Mouse (Mus musculus) embryonic facial prominence, embryonic 14.5 days (tissue): Measurements from ENCODE around the gene Eno3. TPM values are rescaled to one million over a fixed set of nuclear protein-coding genes. Genes with fewer than 3 reads are reported as not detected.
A peak's percentile ranks its signal among the peaks of the same experiment; 100 is the strongest.

Experiments used
- ATAC-seq: fragments of 200-750 bp; cut with Nextera tagmentation; 2 replicates; pipeline ENCODE4 v1.8.0; 2017; ENCODE audit warnings: low read depth, moderate number of reproducible peaks, moderate TSS enrichment
- DNase-seq: peaks from one replicate; pipeline ENCODE4 v3.0.0-alpha.2; 2015; ENCODE audit warnings: low spot score
- H3K27ac ChIP-seq: fragments of 300-500 bp; sonication (generic); replicated peaks from 2 replicates; pipeline ENCODE4 v1.5.1; 2014; ENCODE audit warnings: low read depth, mild to moderate bottlenecking, low read length, moderate library complexity
- H3K27me3 ChIP-seq: fragments of 300-500 bp; sonication (generic); replicated peaks from 2 replicates; pipeline ENCODE4 v1.6.1; 2014; ENCODE audit warnings: low read length; ENCODE audit not compliant: control insufficient read depth, insufficient read depth
- H3K36me3 ChIP-seq: fragments of 300-500 bp; sonication (generic); 2 replicates; pipeline ENCODE4 v1.6.1; 2014; ENCODE audit warnings: low read length, mixed read lengths; ENCODE audit not compliant: control insufficient read depth, insufficient read depth
- H3K4me1 ChIP-seq: fragments of 300-500 bp; sonication (generic); 2 replicates; pipeline ENCODE4 v1.6.1; 2014; ENCODE audit warnings: antibody characterized with exemption, low read length; ENCODE audit not compliant: control insufficient read depth, insufficient read depth
- H3K4me2 ChIP-seq: fragments of 300-500 bp; sonication (generic); 2 replicates; pipeline ENCODE4 v1.6.1; 2014; ENCODE audit warnings: low read depth, mild to moderate bottlenecking, low read length, moderate library complexity, mixed read lengths
- H3K4me3 ChIP-seq: fragments of 300-500 bp; sonication (generic); 2 replicates; pipeline ENCODE4 v1.5.1; 2014; ENCODE audit warnings: low read depth, mild to moderate bottlenecking, low read length
- H3K9ac ChIP-seq: fragments of 300-500 bp; sonication (generic); 2 replicates; pipeline ENCODE4 v1.6.1; 2014; ENCODE audit warnings: low read depth, mild to moderate bottlenecking, low read length, moderate library complexity, mixed read lengths
- H3K9me3 ChIP-seq: fragments of 300-500 bp; sonication (generic); 2 replicates; pipeline ENCODE4 v1.6.1; 2016; ENCODE audit warnings: low read length; ENCODE audit not compliant: control insufficient read depth
- WGBS: fragments of 180-500 bp; shearing (Covaris S2); extraction: QIAGEN DNeasy Blood & Tissue Kit; methylation state at CpG from one replicate; pipeline ENCODE4 v1.1.7; 2014; 5-methylcytosine and 5-hydroxymethylcytosine counted together
- polyA plus RNA-seq: library from polyadenylated mRNA; unstranded; fragments of >200 nt; fragmentation: Nextera tagmentation; extraction: Ambion mirVana; gene quantifications from 2 replicates; pipeline ENCODE4 v1.2.1, GENCODE M21; 2014

Eno3 gene
- polyA plus RNA-seq, 1 experiment from 2014 or later, result 289 TPM

GRCm38 (mm10) chr11:70621972-70622814 is 34.8 kb upstream of the Eno3 start:
- ATAC-seq, result no peak
- Histone ChIP-seq H3K4me3 (no peak overlapping the region), H3K9me3 (no peaks in the 10 kb centered on the region), H3K4me2 (no peak overlapping the region), H3K27me3 (no peaks in the 10 kb centered on the region), H3K4me1 (no peaks in the 10 kb centered on the region), H3K36me3 (no peaks in the 10 kb centered on the region), H3K9ac (peak overlapping the region; percentile 48), H3K27ac (no peak overlapping the region)
- DNase-seq, result peak; percentile 27
- 39% methylated on average over 7 of the region's 7 CpGs for WGBS

- Histone ChIP-seq H3K4me2 (no peak overlapping the region), H3K9ac (no peak overlapping the region), H3K36me3 (no peaks in the 10 kb centered on the region), H3K27ac (no peak overlapping the region), H3K27me3 (no peaks in the 10 kb centered on the region), H3K4me1 (no peaks in the 10 kb centered on the region), H3K4me3 (no peak overlapping the region), H3K9me3 (no peaks in the 10 kb centered on the region)
- DNase-seq (no peak), ATAC-seq (no peak)
- 82% methylated on average over 10 of the region's 10 CpGs for WGBS
Observed at GRCm38 (mm10) chr11:70623053-70623742, 33.8 kb upstream of the Eno3 start.

GRCm38 (mm10) chr11:70625473-70625872 is 31.5 kb upstream of the Eno3 start:
- WGBS, result 48% methylated on average over 4 of the region's 4 CpGs
- no peak overlapping the region for H3K4me2 ChIP-seq
- ATAC-seq, result no peak
- DNase-seq, result no peak
- H3K4me3 ChIP-seq, result no peak overlapping the region
- no peak overlapping the region for H3K9ac ChIP-seq
- H3K4me1 ChIP-seq, result no peaks in the 10 kb centered on the region
- no peaks in the 10 kb centered on the region for H3K36me3 ChIP-seq
- H3K9me3 ChIP-seq, result no peaks in the 10 kb centered on the region
- no peaks in the 10 kb centered on the region for H3K27me3 ChIP-seq
- H3K27ac ChIP-seq, result no peak overlapping the region

- H3K27me3 ChIP-seq, result no peaks in the 10 kb centered on the region
- no peak overlapping the region for H3K9ac ChIP-seq
- no peaks in the 10 kb centered on the region for H3K4me1 ChIP-seq
- 51% methylated on average over 4 of the region's 4 CpGs for WGBS
- no peaks in the 10 kb centered on the region for H3K9me3 ChIP-seq
- ATAC-seq (no peak), DNase-seq (no peak)
- H3K36me3 ChIP-seq, result no peaks in the 10 kb centered on the region
- no peak overlapping the region for H3K4me2 ChIP-seq
- no peak overlapping the region for H3K27ac ChIP-seq
- no peak overlapping the region for H3K4me3 ChIP-seq
Observed at GRCm38 (mm10) chr11:70626877-70627276, 30.1 kb upstream of the Eno3 start.

GRCm38 (mm10) chr11:70628431-70628830 is 28.6 kb upstream of the Eno3 start:
- ATAC-seq, result no peak

GRCm38 (mm10) chr11:70629557-70629956 is 27.4 kb upstream of the Eno3 start:
- Histone ChIP-seq H3K9ac (no peak overlapping the region), H3K9me3 (no peaks in the 10 kb centered on the region), H3K4me1 (no peaks in the 10 kb centered on the region), H3K4me2 (no peak overlapping the region), H3K36me3 (no peaks in the 10 kb centered on the region), H3K27me3 (no peaks in the 10 kb centered on the region), H3K27ac (no peak overlapping the region), H3K4me3 (no peak overlapping the region)
- no peak for ATAC-seq
- DNase-seq, result peak; percentile 36
- WGBS, result 52% methylated on average over 5 of the region's 5 CpGs

More at GRCm38 (mm10) chr11:70628431-70628830, 28.6 kb upstream of the Eno3 start:
- WGBS, result 69% methylated on average over 2 of the region's 2 CpGs
- Histone ChIP-seq H3K9me3 (no peaks in the 10 kb centered on the region), H3K36me3 (no peaks in the 10 kb centered on the region), H3K9ac (no peak overlapping the region), H3K4me3 (no peak overlapping the region), H3K4me2 (no peak overlapping the region), H3K4me1 (no peaks in the 10 kb centered on the region), H3K27me3 (no peaks in the 10 kb centered on the region), H3K27ac (no peak overlapping the region)
- no peak for DNase-seq

GRCm38 (mm10) chr11:70630129-70630528 is 26.9 kb upstream of the Eno3 start:
- Histone ChIP-seq H3K9me3 (no peaks in the 10 kb centered on the region), H3K9ac (no peak overlapping the region), H3K4me2 (no peak overlapping the region), H3K36me3 (no peaks in the 10 kb centered on the region), H3K27me3 (no peaks in the 10 kb centered on the region), H3K4me1 (no peaks in the 10 kb centered on the region), H3K4me3 (no peak overlapping the region), H3K27ac (no peak overlapping the region)
- 66% methylated on average over 4 of the region's 7 CpGs for WGBS
- DNase-seq (no peak), ATAC-seq (no peak)

- no peaks in the 10 kb centered on the region for H3K4me1 ChIP-seq
- no peaks in the 10 kb centered on the region for H3K27me3 ChIP-seq
- no peaks in the 10 kb centered on the region for H3K36me3 ChIP-seq
- ATAC-seq, result no peak
- no peak for DNase-seq
- no peak overlapping the region for H3K9ac ChIP-seq
- WGBS, result 81% methylated on average over 4 of the region's 4 CpGs
- no peaks in the 10 kb centered on the region for H3K9me3 ChIP-seq
- no peak overlapping the region for H3K27ac ChIP-seq
- no peak overlapping the region for H3K4me3 ChIP-seq
- H3K4me2 ChIP-seq, result no peak overlapping the region
Observed at GRCm38 (mm10) chr11:70635601-70636000, 21.4 kb upstream of the Eno3 start.
